Mouse (Mus musculus): ENCODE data around the gene Tnip2. TPM values are rescaled to one million over a fixed set of nuclear protein-coding genes. Genes with fewer than 3 reads are reported as not detected.

Gene Tnip2
- polyA plus RNA-seq, 1 experiment from 2014 or later: 14.8 TPM

DNA sequence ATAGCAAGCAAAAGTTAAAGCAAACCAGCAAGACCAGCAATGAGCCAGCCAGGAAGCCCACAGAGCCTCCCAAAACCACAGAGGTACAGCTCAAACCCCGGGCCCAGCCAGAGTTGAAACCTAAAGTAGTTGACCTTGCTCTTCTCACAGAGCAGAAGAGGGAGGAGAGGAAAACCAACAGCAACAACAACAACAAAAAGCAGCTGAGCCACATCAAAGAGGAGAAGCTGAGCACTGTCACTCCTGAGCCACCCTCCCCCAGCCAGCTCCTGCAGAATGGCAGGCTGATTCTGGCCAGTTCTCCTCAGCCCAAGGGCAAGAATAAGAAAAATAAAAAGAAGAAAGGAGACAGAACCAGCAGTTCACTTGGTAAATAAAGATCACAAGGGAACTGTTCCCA, 47.7 kb downstream of the Tnip2 start:
- 88% methylated on average over 1 of the region's 1 CpGs for WGBS
- ATAC-seq (ENCODE audit: low read depth) (no peak), DNase-seq (ENCODE audit: low spot score) (no peak)
- Histone ChIP-seq H3K4me1 (ENCODE audit: control insufficient read depth, insufficient read depth, low read length) (no peaks in the 10 kb centered on the region), H3K4me3 (ENCODE audit: low read depth, low read length) (no peak overlapping the region), H3K27ac (replicated peaks; ENCODE audit: low read depth, low read length) (no peak overlapping the region), H3K4me2 (ENCODE audit: low read depth, low read length) (no peak overlapping the region), H3K27me3 (replicated peaks; ENCODE audit: control insufficient read depth, insufficient read depth, low read length) (no peaks in the 10 kb centered on the region), H3K36me3 (ENCODE audit: control insufficient read depth, insufficient read depth, low read length) (peaks cover 87% of the 10 kb centered on the region), H3K9ac (ENCODE audit: low read depth, low read length) (no peak overlapping the region), H3K9me3 (ENCODE audit: control insufficient read depth, low read length) (no peaks in the 10 kb centered on the region)

DNA sequence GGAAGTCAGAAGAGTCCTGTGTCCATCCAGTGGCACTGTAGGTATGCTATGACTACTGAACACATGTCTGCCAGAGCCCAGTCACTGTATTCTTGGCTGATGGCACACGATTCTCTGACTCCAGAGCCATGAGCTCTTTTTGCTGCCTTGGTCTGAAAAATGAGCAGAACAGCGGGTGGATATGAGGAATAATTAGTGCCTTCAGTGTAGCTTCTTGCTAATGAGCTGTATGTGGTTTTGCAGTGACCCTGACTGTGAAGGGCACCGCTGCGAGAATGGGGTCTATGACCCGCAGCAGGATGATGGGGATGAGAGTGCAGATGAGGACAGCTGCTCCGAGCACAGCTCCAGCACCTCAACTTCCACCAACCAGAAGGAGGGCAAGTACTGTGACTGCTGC, 52.0 kb downstream of the Tnip2 start:
- no peak overlapping the region for H3K4me3 ChIP-seq (ENCODE audit: low read depth, low read length)
- H3K4me1 ChIP-seq (ENCODE audit: control insufficient read depth, insufficient read depth, low read length): no peaks in the 10 kb centered on the region
- H3K36me3 ChIP-seq (ENCODE audit: control insufficient read depth, insufficient read depth, low read length): peaks cover 93% of the 10 kb centered on the region
- no peak overlapping the region for H3K9ac ChIP-seq (ENCODE audit: low read depth, low read length)
- H3K27me3 ChIP-seq (replicated peaks; ENCODE audit: control insufficient read depth, insufficient read depth, low read length): no peaks in the 10 kb centered on the region
- H3K27ac ChIP-seq (replicated peaks; ENCODE audit: low read depth, low read length): no peak overlapping the region
- no peaks in the 10 kb centered on the region for H3K9me3 ChIP-seq (ENCODE audit: control insufficient read depth, low read length)
- 92% methylated on average over 6 of the region's 6 CpGs for WGBS
- DNase-seq (ENCODE audit: low spot score) (no peak), ATAC-seq (ENCODE audit: low read depth) (no peak)
- H3K4me2 ChIP-seq (ENCODE audit: low read depth, low read length): no peak overlapping the region

- Histone ChIP-seq H3K27me3 (replicated peaks; ENCODE audit: control insufficient read depth, insufficient read depth, low read length) (no peaks in the 10 kb centered on the region), H3K27ac (replicated peaks; ENCODE audit: low read depth, low read length) (no peak overlapping the region), H3K4me1 (ENCODE audit: control insufficient read depth, insufficient read depth, low read length) (no peaks in the 10 kb centered on the region), H3K9me3 (ENCODE audit: control insufficient read depth, low read length) (no peaks in the 10 kb centered on the region), H3K4me2 (ENCODE audit: low read depth, low read length) (no peak overlapping the region), H3K36me3 (ENCODE audit: control insufficient read depth, insufficient read depth, low read length) (peaks cover 92% of the 10 kb centered on the region), H3K4me3 (ENCODE audit: low read depth, low read length) (no peak overlapping the region), H3K9ac (ENCODE audit: low read depth, low read length) (no peak overlapping the region)
- no peak for DNase-seq (ENCODE audit: low spot score)
- no peak for ATAC-seq (ENCODE audit: low read depth)
- 91% methylated on average over 4 of the region's 4 CpGs for WGBS
Measured at GRCm38 (mm10) chr5:34461294-34461693, 52.5 kb downstream of the Tnip2 start.

DNA sequence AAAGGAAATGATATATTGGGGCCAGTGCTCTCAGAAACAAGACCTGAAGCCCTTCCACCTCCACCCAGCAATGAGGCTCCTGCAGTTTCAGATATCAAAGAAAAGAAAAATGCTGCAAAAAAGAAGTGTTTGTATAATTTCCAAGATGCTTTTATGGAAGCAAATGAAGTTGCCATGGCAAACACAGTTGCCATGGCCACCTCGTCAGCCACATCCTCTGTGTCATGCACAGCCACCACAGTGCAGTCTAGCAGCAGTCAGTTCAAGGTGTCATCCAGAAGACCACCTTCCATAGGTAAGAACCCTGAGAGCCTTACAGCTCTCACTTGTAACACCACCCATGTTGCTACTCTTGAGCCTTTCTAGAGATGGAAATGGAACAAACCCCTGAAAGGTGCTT, 54.8 kb downstream of the Tnip2 start:
- 97% methylated on average over 1 of the region's 1 CpGs for WGBS
- Histone ChIP-seq H3K4me3 (ENCODE audit: low read depth, low read length) (no peak overlapping the region), H3K4me1 (ENCODE audit: control insufficient read depth, insufficient read depth, low read length) (no peaks in the 10 kb centered on the region), H3K4me2 (ENCODE audit: low read depth, low read length) (no peak overlapping the region), H3K9me3 (ENCODE audit: control insufficient read depth, low read length) (no peaks in the 10 kb centered on the region), H3K36me3 (ENCODE audit: control insufficient read depth, insufficient read depth, low read length) (peaks cover 79% of the 10 kb centered on the region), H3K9ac (ENCODE audit: low read depth, low read length) (no peak overlapping the region), H3K27me3 (replicated peaks; ENCODE audit: control insufficient read depth, insufficient read depth, low read length) (no peaks in the 10 kb centered on the region), H3K27ac (replicated peaks; ENCODE audit: low read depth, low read length) (no peak overlapping the region)
- DNase-seq (ENCODE audit: low spot score) (no peak), ATAC-seq (ENCODE audit: low read depth) (no peak)

GRCm38 (mm10) chr5:34446207-34446606, 67.6 kb downstream of the Tnip2 start:
- WGBS: 79% methylated on average over 9 of the region's 9 CpGs
- H3K36me3 ChIP-seq (ENCODE audit: control insufficient read depth, insufficient read depth, low read length): peaks cover 84% of the 10 kb centered on the region

More at GRCm38 (mm10) chr5:34446207-34446606, 67.6 kb downstream of the Tnip2 start:
- H3K4me3 ChIP-seq (ENCODE audit: low read depth, low read length): no peak overlapping the region
- H3K9me3 ChIP-seq (ENCODE audit: control insufficient read depth, low read length): no peaks in the 10 kb centered on the region
- ATAC-seq (ENCODE audit: low read depth) (no peak), DNase-seq (ENCODE audit: low spot score) (no peak)
- no peaks in the 10 kb centered on the region for H3K4me1 ChIP-seq (ENCODE audit: control insufficient read depth, insufficient read depth, low read length)
- no peak overlapping the region for H3K4me2 ChIP-seq (ENCODE audit: low read depth, low read length)
- no peak overlapping the region for H3K27ac ChIP-seq (replicated peaks; ENCODE audit: low read depth, low read length)
- H3K27me3 ChIP-seq (replicated peaks; ENCODE audit: control insufficient read depth, insufficient read depth, low read length): no peaks in the 10 kb centered on the region
- no peak overlapping the region for H3K9ac ChIP-seq (ENCODE audit: low read depth, low read length)

Other genes starting within 250 kb of the Tnip2 start
- gene Zfyve28, start 225.5 kb downstream of the Tnip2 start, polyA plus RNA-seq (2014; fragmentation: Nextera tagmentation; extraction: Ambion mirVana): 1.2 and 1.7 TPM in 2 replicates
- gene Cfap99, start 225.4 kb downstream of the Tnip2 start, polyA plus RNA-seq (2014; fragmentation: Nextera tagmentation; extraction: Ambion mirVana): 0.18 and 0.21 TPM in 2 replicates
- gene Rnf4, start 177.7 kb downstream of the Tnip2 start, polyA plus RNA-seq (2014; fragmentation: Nextera tagmentation; extraction: Ambion mirVana): 147 and 162 TPM in 2 replicates
- 15.2 and 15.7 TPM in 2 replicates for gene Fam193a, start 144.1 kb downstream of the Tnip2 start, polyA plus RNA-seq (2014; fragmentation: Nextera tagmentation; extraction: Ambion mirVana)
- 8.7 and 10.1 TPM in 2 replicates for gene Sh3bp2, start 11.8 kb upstream of the Tnip2 start, polyA plus RNA-seq (2014; fragmentation: Nextera tagmentation; extraction: Ambion mirVana)
- gene Add1, start 59.7 kb upstream of the Tnip2 start, polyA plus RNA-seq (2014; fragmentation: Nextera tagmentation; extraction: Ambion mirVana): 190 and 214 TPM in 2 replicates
- 117 and 124 TPM in 2 replicates for gene Mfsd10, start 123.2 kb upstream of the Tnip2 start, polyA plus RNA-seq (2014; fragmentation: Nextera tagmentation; extraction: Ambion mirVana)
- 22.7 and 24.6 TPM in 2 replicates for gene Nop14, start 146.2 kb upstream of the Tnip2 start, polyA plus RNA-seq (2014; fragmentation: Nextera tagmentation; extraction: Ambion mirVana)
- 2.2 and 2.3 TPM in 2 replicates for gene Grk4, start 146.4 kb upstream of the Tnip2 start, polyA plus RNA-seq (2014; fragmentation: Nextera tagmentation; extraction: Ambion mirVana)
- gene Htt, start 247.7 kb upstream of the Tnip2 start, polyA plus RNA-seq (2014; fragmentation: Nextera tagmentation; extraction: Ambion mirVana): 13.1 and 13.7 TPM in 2 replicates

Measured in embryonic facial prominence, embryonic 14.5 days (tissue).